Mouse (Mus musculus): Measurements from ENCODE around the gene Epop.

The Epop gene

DNA sequence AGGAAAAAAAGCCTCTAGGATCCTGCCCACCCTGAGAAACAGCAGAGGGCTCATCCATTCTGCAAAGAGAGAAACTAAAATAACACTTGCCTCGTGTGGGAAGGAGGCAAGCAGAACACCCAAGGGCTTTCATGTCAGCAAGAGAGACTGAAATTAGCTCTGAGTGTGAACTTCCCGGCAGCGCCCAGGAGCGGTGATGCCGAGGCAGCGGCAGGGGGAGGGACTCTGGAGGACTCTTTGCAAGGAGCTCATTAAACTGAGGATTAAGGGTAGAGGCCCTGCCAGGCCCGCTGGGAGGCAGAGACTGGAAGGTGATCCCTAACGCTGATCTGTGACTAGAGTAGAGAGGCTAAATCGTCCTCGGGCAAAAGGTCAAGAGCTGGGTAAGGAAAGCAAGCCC is 40.3 kb downstream of the Epop start:
- DNase-seq (ENCODE audit: low read depth), result no peak

DNA sequence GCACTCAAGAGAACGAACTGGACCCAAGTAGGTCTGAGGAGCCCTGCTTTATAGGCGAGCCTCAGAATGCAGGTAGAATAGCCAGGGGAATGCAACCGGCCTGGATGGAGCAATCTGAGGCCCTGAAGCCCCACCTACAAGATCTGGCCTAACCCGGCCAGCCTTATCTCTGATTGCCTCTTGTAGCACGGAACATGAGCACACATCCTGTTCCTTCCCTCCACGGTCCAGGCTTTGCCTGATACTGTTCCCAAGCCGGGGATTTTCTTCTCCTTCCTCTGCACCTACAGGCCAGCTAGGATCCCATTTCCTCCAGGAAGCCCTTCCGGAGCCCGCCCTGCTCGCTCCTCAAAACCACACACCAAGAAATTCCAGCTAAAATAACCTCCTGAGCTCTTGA is 43.6 kb downstream of the Epop start:
- DNase-seq (ENCODE audit: low read depth), result no peak

- no peak for DNase-seq (ENCODE audit: low read depth)
Measured at GRCm38 (mm10) chr11:97584476-97584875, 45.0 kb downstream of the Epop start.

GRCm38 (mm10) chr11:97579088-97579857 is 50.2 kb downstream of the Epop start:
- DNase-seq (ENCODE audit: low read depth), result no peak

DNA sequence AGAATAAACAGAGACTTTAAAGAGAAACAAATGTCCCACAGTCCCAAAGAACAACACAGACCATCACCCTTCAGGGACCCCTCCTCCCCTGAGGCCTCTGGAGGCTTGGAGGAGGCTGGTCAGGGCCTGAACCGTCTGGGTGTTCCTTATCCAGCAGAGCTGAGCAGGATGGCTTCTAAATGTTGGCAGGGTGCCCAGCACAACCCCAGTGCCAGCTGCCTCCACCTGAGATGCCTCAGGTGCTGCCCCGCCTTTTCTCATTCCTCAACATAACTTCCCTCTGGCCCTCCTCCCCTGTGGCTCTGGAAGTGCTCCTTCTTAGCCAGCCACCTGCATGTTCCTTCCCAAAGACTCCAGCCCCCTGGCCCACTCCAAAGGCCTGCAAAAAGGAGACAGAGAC is 51.2 kb downstream of the Epop start:
- no peak for DNase-seq (ENCODE audit: low read depth)
